Mouse (Mus musculus) myocyte (in vitro differentiated cells): ENCODE data around the gene Pramel7. TPM values are rescaled to one million over a fixed set of nuclear protein-coding genes. Genes with fewer than 3 reads are reported as not detected.
"Not testable (repeated sequence)": the region's sequence is repeated elsewhere in the genome, so short reads cannot be mapped to it uniquely, and the experiment has no call there.

Experiments
- H3K27me3 ChIP-seq: one replicate; pipeline ENCODE4 v1.6.1; 2011; ENCODE audit not compliant: control insufficient read depth, insufficient read depth, insufficient read length
- H3K36me3 ChIP-seq: one replicate; pipeline ENCODE4 v1.6.1; 2011; ENCODE audit not compliant: control insufficient read depth, insufficient read depth
- H3K4me2 ChIP-seq: one replicate; pipeline ENCODE4 v1.6.1; 2011; ENCODE audit warnings: low read depth, control low read depth
- H3K4me3 ChIP-seq: one replicate; pipeline ENCODE4 v1.5.1; 2011; ENCODE audit warnings: mild to moderate bottlenecking, control low read depth, moderate library complexity
- H3K79me2 ChIP-seq: one replicate; pipeline ENCODE4 v1.6.1; 2011; ENCODE audit not compliant: control insufficient read depth, insufficient read depth
- H3ac ChIP-seq: one replicate; pipeline ENCODE4 v1.6.1; 2011; ENCODE audit not compliant: control insufficient read depth, insufficient read length
- CEBPB ChIP-seq: IDR thresholded peaks from 2 replicates; pipeline ENCODE4 v1.6.1; 2011; ENCODE audit warnings: mild to moderate bottlenecking, moderate library complexity; ENCODE audit not compliant: poor library complexity, insufficient read depth, severe bottlenecking
- E2F4 ChIP-seq: IDR thresholded peaks from one replicate; pipeline ENCODE4 v1.6.1; 2011; ENCODE audit warnings: mild to moderate bottlenecking, control low read depth, moderate library complexity; ENCODE audit not compliant: insufficient read depth
- MAX ChIP-seq: IDR thresholded peaks from one replicate; pipeline ENCODE4 v1.6.1; 2011; ENCODE audit warnings: low read depth, mild to moderate bottlenecking, control low read depth
- MYOD1 ChIP-seq, 3 experiments: IDR thresholded peaks; one replicate each; pipeline ENCODE4 v1.6.1; 2011; ENCODE audit warnings: control low read depth in 2 of 3, low read depth in 2 of 3, mild to moderate bottlenecking in 2 of 3, moderate library complexity in 1 of 3; ENCODE audit not compliant: insufficient read length in 2 of 3, control insufficient read depth in 1 of 3
- MYOG ChIP-seq, 3 experiments: IDR thresholded peaks; one replicate each; pipeline ENCODE4 v1.6.1; 2011; ENCODE audit warnings: control low read depth in 2 of 3, low read depth in 2 of 3, mild to moderate bottlenecking in 2 of 3; ENCODE audit not compliant: insufficient read length in 2 of 3, control insufficient read depth in 1 of 3, insufficient read depth in 1 of 3
- POLR2A ChIP-seq: IDR thresholded peaks from one replicate; pipeline ENCODE4 v1.6.1; 2011; ENCODE audit warnings: low read depth, mild to moderate bottlenecking, control low read depth, moderate library complexity; ENCODE audit not compliant: insufficient read length
- POLR2AphosphoS2 ChIP-seq: IDR thresholded peaks from one replicate; pipeline ENCODE4 v1.6.1; 2011; ENCODE audit warnings: low read depth, control low read depth; ENCODE audit not compliant: insufficient read length
- REST ChIP-seq: IDR thresholded peaks from one replicate; pipeline ENCODE4 v1.6.1; 2011; ENCODE audit warnings: mild to moderate bottlenecking, control low read depth, moderate library complexity; ENCODE audit not compliant: insufficient read depth, insufficient read length
- SRF ChIP-seq: IDR thresholded peaks from one replicate; pipeline ENCODE4 v1.6.1; 2011; ENCODE audit warnings: low read depth; ENCODE audit not compliant: control insufficient read depth, insufficient read length
- TCF12 ChIP-seq: IDR thresholded peaks from one replicate; pipeline ENCODE4 v1.6.1; 2011; ENCODE audit warnings: mild to moderate bottlenecking, control low read depth; ENCODE audit not compliant: poor library complexity, insufficient read depth, severe bottlenecking
- TCF3 ChIP-seq: IDR thresholded peaks from one replicate; pipeline ENCODE4 v1.6.1; 2011; ENCODE audit warnings: low read depth, control low read depth; ENCODE audit not compliant: insufficient read length
- USF1 ChIP-seq: IDR thresholded peaks from one replicate; pipeline ENCODE4 v1.6.1; 2011; ENCODE audit warnings: low read depth, mild to moderate bottlenecking, control low read depth, moderate library complexity
- polyA plus RNA-seq: library from polyadenylated mRNA; unstranded; fragments of >200 nt; fragmentation: generic; extraction: Trizol; gene quantifications from one replicate; pipeline ENCODE4 v1.2.1, GENCODE M21; 2012; ENCODE audit warnings: missing spikeins

The Pramel7 gene
- polyA plus RNA-seq = not detected

DNA sequence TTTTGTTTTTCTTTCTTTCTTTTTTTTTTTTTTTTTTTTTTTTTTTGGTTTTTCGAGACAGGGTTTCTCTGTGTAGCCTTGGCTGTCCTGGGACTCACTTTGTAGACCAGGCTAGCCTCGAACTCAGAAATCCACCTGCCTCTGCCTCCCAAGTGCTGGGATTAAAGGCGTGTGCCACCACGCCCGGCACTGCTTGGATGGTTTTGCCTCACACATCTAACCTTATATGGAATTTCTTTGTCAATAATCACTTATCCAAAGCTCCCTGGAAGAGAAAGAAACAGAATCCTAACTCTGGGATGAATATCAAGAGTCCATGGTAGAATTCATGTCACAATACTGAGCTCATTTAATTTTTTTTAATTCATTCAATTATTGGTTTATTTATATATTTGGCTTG is at the start of gene Pramel7:
TSS of gene Pramel7 (minus strand) at position 101 of the 400 bp plus-strand sequence.
- H3K36me3 ChIP-seq, H3K4me2 ChIP-seq, H3ac ChIP-seq, H3K4me3 ChIP-seq, H3K79me2 ChIP-seq, H3K27me3 ChIP-seq: not testable (repeated sequence)

DNA sequence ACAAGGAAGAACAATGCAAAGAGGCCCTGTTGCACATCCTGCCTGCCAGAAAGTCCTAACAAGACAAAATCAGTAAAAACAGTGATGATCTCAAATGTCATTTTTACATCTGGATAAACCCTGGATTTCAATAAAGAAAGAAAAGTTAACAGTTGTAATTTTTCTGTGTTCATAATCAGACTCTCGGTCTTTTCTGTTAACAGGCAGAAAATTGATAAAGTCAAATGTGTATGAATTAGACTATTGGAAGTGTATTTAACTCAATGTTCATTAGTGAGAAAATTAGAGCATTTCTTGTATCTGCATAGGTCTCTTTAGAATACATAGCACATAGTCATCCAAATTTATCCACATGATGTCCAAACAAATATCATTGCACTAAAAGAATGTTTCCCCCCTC is 48.5 kb upstream of the Pramel7 start, which contains the start of gene Olfr1128:
TSS of gene Olfr1128 (minus strand) at position 101 of the 400 bp plus-strand sequence.
- Histone ChIP-seq H3K27me3 (no peaks in the 10 kb centered on the region), H3ac (no peak within 1 kb of the TSS), H3K36me3 (no peaks in the 10 kb centered on the region), H3K79me2 (no peaks in the 10 kb centered on the region), H3K4me3 (no peak within 1 kb of the TSS), H3K4me2 (no peak within 1 kb of the TSS)
- TF ChIP-seq TCF12 (no peak), USF1 (no peak), POLR2AphosphoS2 (no peak), CEBPB (no peak), TCF3 (no peak), REST (no peak), MAX (no peak), SRF (no peak), MYOD1 (IDR thresholded peaks at IDR 0.05; ENCODE audit: control insufficient read depth in 1 of 3, insufficient read length in 2 of 3, low read depth in 2 of 3) (no peak), E2F4 (no peak), MYOG (IDR thresholded peaks at IDR 0.05; ENCODE audit: control insufficient read depth in 1 of 3, insufficient read depth in 1 of 3, insufficient read length in 2 of 3, low read depth in 2 of 3) (no peak)

GRCm38 (mm10) chr2:87534826-87535225 is 37.9 kb upstream of the Pramel7 start:
- Histone ChIP-seq H3K4me2 (no peak overlapping the region), H3K36me3 (no peaks in the 10 kb centered on the region), H3ac (no peak overlapping the region), H3K79me2 (no peaks in the 10 kb centered on the region), H3K4me3 (no peak overlapping the region), H3K27me3 (no peaks in the 10 kb centered on the region)
- TF ChIP-seq SRF = no peak
- TF ChIP-seq USF1 = no peak
- no peak for TF ChIP-seq REST
- no peak for TF ChIP-seq CEBPB
- no peak for TF ChIP-seq POLR2A
- TF ChIP-seq MYOG (IDR thresholded peaks at IDR 0.05; ENCODE audit: control insufficient read depth in 1 of 3, insufficient read depth in 1 of 3, insufficient read length in 2 of 3, low read depth in 2 of 3) = no peak
- TF ChIP-seq MAX = no peak
- no peak for TF ChIP-seq TCF12
- no peak for TF ChIP-seq E2F4
- no peak for TF ChIP-seq POLR2AphosphoS2
- TF ChIP-seq TCF3 = no peak
- TF ChIP-seq MYOD1 (IDR thresholded peaks at IDR 0.05; ENCODE audit: control insufficient read depth in 1 of 3, insufficient read length in 2 of 3, low read depth in 2 of 3) = no peak

GRCm38 (mm10) chr2:87531496-87531895 is 34.6 kb upstream of the Pramel7 start, which contains the start of gene Olfr153:
Olfr153 (plus strand) TSS chr2:87531796.
- Histone ChIP-seq H3K4me3 (no peak within 1 kb of the TSS), H3K27me3 (no peaks in the 10 kb centered on the region), H3K36me3 (no peaks in the 10 kb centered on the region), H3K4me2 (no peak within 1 kb of the TSS), H3K79me2 (no peaks in the 10 kb centered on the region), H3ac (no peak within 1 kb of the TSS)
- TF ChIP-seq POLR2A (no peak), TCF12 (no peak), MAX (no peak), USF1 (no peak), MYOG (IDR thresholded peaks at IDR 0.05; ENCODE audit: control insufficient read depth in 1 of 3, insufficient read depth in 1 of 3, insufficient read length in 2 of 3, low read depth in 2 of 3) (no peak), REST (no peak), SRF (no peak), E2F4 (no peak), CEBPB (no peak), POLR2AphosphoS2 (no peak), TCF3 (no peak), MYOD1 (IDR thresholded peaks at IDR 0.05; ENCODE audit: control insufficient read depth in 1 of 3, insufficient read length in 2 of 3, low read depth in 2 of 3) (no peak)

DNA sequence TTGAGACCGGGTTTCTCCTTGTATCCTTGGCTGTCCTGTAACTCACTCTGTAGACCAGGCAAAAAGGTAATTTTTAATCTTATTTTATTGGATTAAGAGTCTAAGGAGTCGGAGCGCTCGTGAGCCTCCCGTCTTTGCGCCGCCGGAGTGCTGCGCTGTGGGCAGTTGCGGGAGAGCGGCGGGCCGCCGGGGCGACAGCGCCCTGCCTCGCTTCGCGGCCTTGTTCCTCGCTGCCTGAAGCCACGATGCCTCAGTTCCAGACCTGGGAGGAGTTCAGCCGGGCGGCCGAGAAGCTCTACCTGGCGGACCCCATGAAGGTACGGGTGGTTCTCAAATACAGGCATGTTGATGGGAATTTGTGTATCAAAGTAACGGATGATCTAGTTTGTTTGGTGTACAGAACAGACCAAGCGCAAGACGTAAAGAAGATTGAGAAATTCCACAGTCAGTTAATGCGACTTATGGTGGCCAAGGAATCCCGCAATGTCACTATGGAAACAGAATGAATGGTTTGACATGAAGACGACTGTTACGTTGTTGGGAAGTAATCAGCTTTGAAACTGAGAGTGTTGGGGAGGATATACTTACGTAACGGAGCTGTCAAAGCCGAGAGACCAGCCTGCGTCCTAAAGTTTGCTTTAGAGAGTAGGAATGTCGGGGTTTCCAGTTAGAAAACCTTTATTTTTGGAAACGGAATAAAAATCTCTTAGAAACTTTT is 29.2 kb upstream of the Pramel7 start:
- H3K4me2 ChIP-seq, H3K79me2 ChIP-seq, H3K4me3 ChIP-seq, H3ac ChIP-seq, H3K36me3 ChIP-seq, H3K27me3 ChIP-seq: not testable (repeated sequence)
